Mouse (Mus musculus) E14TG2a.4 (cell line): Measurements from ENCODE around the gene Dclk2.

Experiments
- CTCF ChIP-seq: conservative IDR thresholded peaks from 2 replicates; pipeline ENCODE4 v1.5.1; 2014; ENCODE audit warnings: low read length
- NANOG ChIP-seq: IDR thresholded peaks from 2 replicates; pipeline ENCODE4 v1.6.1; 2014; ENCODE audit warnings: borderline replicate concordance, low read length, mixed read lengths
- POU5F1 ChIP-seq: IDR thresholded peaks from 2 replicates; pipeline ENCODE4 v1.6.1; 2014; ENCODE audit warnings: low read length, borderline replicate concordance

DNA sequence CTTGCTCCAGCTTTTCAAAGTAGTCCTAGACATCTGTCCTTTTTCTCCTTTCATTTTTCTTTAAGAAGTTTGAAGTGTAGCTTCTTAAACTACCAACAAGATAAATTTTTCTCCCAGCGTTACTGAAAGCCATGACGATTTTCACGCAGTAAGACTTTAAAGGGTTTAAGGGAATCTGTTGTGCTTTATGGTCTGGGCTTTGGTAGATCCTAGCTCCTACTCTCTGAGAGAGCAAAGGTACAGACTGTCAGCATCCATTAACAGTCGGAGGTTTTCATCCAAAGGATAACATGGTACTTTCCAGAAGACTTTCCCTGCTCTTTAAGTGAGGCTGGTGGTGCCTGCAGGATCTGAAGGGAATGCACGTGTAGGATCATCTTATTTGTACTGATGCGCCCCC is 151.7 kb downstream of the Dclk2 start:
- TF ChIP-seq CTCF (no peak), NANOG (no peak), POU5F1 (no peak)
